Mouse (Mus musculus) intestine, postnatal 0 days (tissue): Measurements from ENCODE around the gene Isl2. TPM values are rescaled to one million over a fixed set of nuclear protein-coding genes. Genes with fewer than 3 reads are reported as not detected.

ENCODE experiments used
- ATAC-seq: fragments of 200-750 bp; cut with Nextera tagmentation; 2 replicates; pipeline ENCODE4 v1.8.0; 2017; ENCODE audit warnings: mild to moderate bottlenecking, moderate TSS enrichment, moderate library complexity
- H3K27ac ChIP-seq: fragments of 300-500 bp; sonication (generic); 2 replicates; pipeline ENCODE4 v1.5.1; 2014; ENCODE audit warnings: mild to moderate bottlenecking, low read depth, low read length, moderate library complexity
- H3K27me3 ChIP-seq: fragments of 300-500 bp; sonication (generic); replicated peaks from 2 replicates; pipeline ENCODE4 v1.6.1; 2014; ENCODE audit warnings: low read length, mixed read lengths; ENCODE audit not compliant: control insufficient read depth, insufficient read depth
- H3K36me3 ChIP-seq: fragments of 300-500 bp; sonication (generic); 2 replicates; pipeline ENCODE4 v1.6.1; 2014; ENCODE audit warnings: mild to moderate bottlenecking, moderate library complexity; ENCODE audit not compliant: control insufficient read depth, insufficient read depth
- H3K4me1 ChIP-seq: fragments of 300-500 bp; sonication (generic); replicated peaks from 2 replicates; pipeline ENCODE4 v1.6.1; 2014; ENCODE audit warnings: antibody characterized with exemption, low read length, mixed read lengths; ENCODE audit not compliant: control insufficient read depth, insufficient read depth
- H3K4me2 ChIP-seq: fragments of 300-500 bp; sonication (generic); replicated peaks from 2 replicates; pipeline ENCODE4 v1.6.1; 2014; ENCODE audit warnings: low read depth, mild to moderate bottlenecking, moderate library complexity
- H3K4me3 ChIP-seq: fragments of 300-500 bp; sonication (generic); 2 replicates; pipeline ENCODE4 v1.5.1; 2014; ENCODE audit warnings: low read depth, low read length
- H3K9ac ChIP-seq: fragments of 300-500 bp; sonication (generic); 2 replicates; pipeline ENCODE4 v1.6.1; 2014; ENCODE audit warnings: mild to moderate bottlenecking, low read depth, low read length
- H3K9me3 ChIP-seq: fragments of 300-500 bp; sonication (generic); 2 replicates; pipeline ENCODE4 v1.6.1; 2016; ENCODE audit warnings: mixed run types; ENCODE audit not compliant: control insufficient read depth
- CTCF ChIP-seq: sonication (generic); IDR thresholded peaks from 2 replicates; pipeline ENCODE4 v1.5.1; 2016; ENCODE audit warnings: low read depth, mild to moderate bottlenecking, control low read depth, antibody characterized with exemption, moderate library complexity
- WGBS: fragments of 180-500 bp; shearing (Covaris S2); extraction: QIAGEN DNeasy Blood & Tissue Kit; methylation state at CpG from one replicate; pipeline ENCODE4 v1.1.7; 2014; 5-methylcytosine and 5-hydroxymethylcytosine counted together
- polyA plus RNA-seq: library from polyadenylated mRNA; unstranded; fragments of >200 nt; fragmentation: Nextera tagmentation; extraction: Ambion mirVana; gene quantifications from 2 replicates; pipeline ENCODE4 v1.2.1, GENCODE M21; 2015

Gene Isl2
- polyA plus RNA-seq, 1 experiment from 2014 or later = 1.4 TPM

- Histone ChIP-seq H3K9me3 (no peaks in the 10 kb centered on the region), H3K36me3 (no peaks in the 10 kb centered on the region), H3K4me3 (peak within 1 kb of the TSS; percentile 85), H3K9ac (peak within 1 kb of the TSS; percentile 85), H3K4me1 (no peaks in the 10 kb centered on the region; the same call in 1 of the 2 replicates), H3K27ac (peak within 1 kb of the TSS; percentile 86), H3K27me3 (no peaks in the 10 kb centered on the region; the same call in 1 of the 2 replicates), H3K4me2 (peak within 1 kb of the TSS; percentile 86)
- under 1% methylated on average over 44 of the region's 47 CpGs for WGBS
- peak; percentile 99 for ATAC-seq
- no peak for TF ChIP-seq CTCF
Observed at GRCm38 (mm10) chr9:55512027-55512543, 26.4 kb upstream of the Isl2 start, which contains the start of gene Etfa. Etfa (minus strand) TSS chr9:55512243.

- H3K4me3 ChIP-seq = no peak overlapping the region
- H3K4me2 ChIP-seq = no peak overlapping the region
- H3K27me3 ChIP-seq = no peaks in the 10 kb centered on the region
- no peak overlapping the region for H3K9ac ChIP-seq
- WGBS = 62% methylated on average over 4 of the region's 4 CpGs
- ATAC-seq = no peak
- peak; percentile 67 for TF ChIP-seq CTCF
- H3K4me1 ChIP-seq = no peaks in the 10 kb centered on the region
- H3K27ac ChIP-seq = no peak overlapping the region
- no peaks in the 10 kb centered on the region for H3K36me3 ChIP-seq
- H3K9me3 ChIP-seq = no peaks in the 10 kb centered on the region
Observed at GRCm38 (mm10) chr9:55525716-55526115, 12.8 kb upstream of the Isl2 start.

- Histone ChIP-seq H3K4me2 (no peak overlapping the region), H3K9me3 (no peaks in the 10 kb centered on the region), H3K4me3 (no peak overlapping the region), H3K27me3 (peaks cover 36% of the 10 kb centered on the region), H3K4me1 (no peaks in the 10 kb centered on the region), H3K9ac (no peak overlapping the region), H3K36me3 (no peaks in the 10 kb centered on the region), H3K27ac (no peak overlapping the region; the same call in 1 of the 2 replicates)
- 23% methylated on average over 3 of the region's 3 CpGs for WGBS
- ATAC-seq = 0 out of 2 replicates have a peak, but pooled peaks have one; percentile 44
- TF ChIP-seq CTCF = peak; percentile 86
Observed at GRCm38 (mm10) chr9:55535907-55536306, 2.6 kb upstream of the Isl2 start.

- Histone ChIP-seq H3K27ac (no peak overlapping the region), H3K4me3 (no peak overlapping the region), H3K4me2 (no peak overlapping the region), H3K36me3 (no peaks in the 10 kb centered on the region), H3K4me1 (no peaks in the 10 kb centered on the region; the same call in 1 of the 2 replicates), H3K27me3 (peaks cover 56% of the 10 kb centered on the region), H3K9ac (no peak overlapping the region), H3K9me3 (no peaks in the 10 kb centered on the region)
- 52% methylated on average over 1 of the region's 1 CpGs for WGBS
- TF ChIP-seq CTCF = no peak
- no peak for ATAC-seq
Observed at GRCm38 (mm10) chr9:55539006-55539405, 534 bp downstream of the Isl2 start.

- Histone ChIP-seq H3K9me3 (no peaks in the 10 kb centered on the region), H3K4me2 (peak overlapping the region; percentile 64), H3K9ac (no peak overlapping the region), H3K4me3 (peak overlapping the region; percentile 50), H3K4me1 (peaks cover under 1% of the 10 kb centered on the region; the same call in 1 of the 2 replicates), H3K36me3 (no peaks in the 10 kb centered on the region), H3K27me3 (peaks cover 65% of the 10 kb centered on the region), H3K27ac (no peak overlapping the region)
- ATAC-seq = no peak
- 5% methylated on average over 31 of the region's 31 CpGs for WGBS
- no peak for TF ChIP-seq CTCF
Observed at GRCm38 (mm10) chr9:55539661-55540390, 1.4 kb downstream of the Isl2 start.

GRCm38 (mm10) chr9:55540391-55540770 lies 1.9 kb downstream of the Isl2 start:
- H3K27me3 ChIP-seq = peaks cover 70% of the 10 kb centered on the region
- 0 out of 2 replicates have a peak overlapping the region, but pooled peaks have one; percentile 22 for H3K9ac ChIP-seq
- WGBS = 3% methylated on average over 12 of the region's 12 CpGs
- H3K9me3 ChIP-seq = no peaks in the 10 kb centered on the region
- H3K36me3 ChIP-seq = no peaks in the 10 kb centered on the region
- TF ChIP-seq CTCF = no peak
- H3K4me1 ChIP-seq = peaks cover 2% of the 10 kb centered on the region; the same call in 1 of the 2 replicates
- H3K4me3 ChIP-seq = peak overlapping the region; percentile 50
- ATAC-seq = no peak
- H3K4me2 ChIP-seq = peak overlapping the region; percentile 64
- H3K27ac ChIP-seq = no peak overlapping the region
